Mouse (Mus musculus) layer of hippocampus, adult 11-12 months (tissue): Measurements from ENCODE around the gene Arnt2.

ENCODE experiments used
- DNase-seq: peaks from one replicate; pipeline ENCODE4 v3.0.0; 2022; ENCODE audit warnings: low spot score

The Arnt2 gene

DNA sequence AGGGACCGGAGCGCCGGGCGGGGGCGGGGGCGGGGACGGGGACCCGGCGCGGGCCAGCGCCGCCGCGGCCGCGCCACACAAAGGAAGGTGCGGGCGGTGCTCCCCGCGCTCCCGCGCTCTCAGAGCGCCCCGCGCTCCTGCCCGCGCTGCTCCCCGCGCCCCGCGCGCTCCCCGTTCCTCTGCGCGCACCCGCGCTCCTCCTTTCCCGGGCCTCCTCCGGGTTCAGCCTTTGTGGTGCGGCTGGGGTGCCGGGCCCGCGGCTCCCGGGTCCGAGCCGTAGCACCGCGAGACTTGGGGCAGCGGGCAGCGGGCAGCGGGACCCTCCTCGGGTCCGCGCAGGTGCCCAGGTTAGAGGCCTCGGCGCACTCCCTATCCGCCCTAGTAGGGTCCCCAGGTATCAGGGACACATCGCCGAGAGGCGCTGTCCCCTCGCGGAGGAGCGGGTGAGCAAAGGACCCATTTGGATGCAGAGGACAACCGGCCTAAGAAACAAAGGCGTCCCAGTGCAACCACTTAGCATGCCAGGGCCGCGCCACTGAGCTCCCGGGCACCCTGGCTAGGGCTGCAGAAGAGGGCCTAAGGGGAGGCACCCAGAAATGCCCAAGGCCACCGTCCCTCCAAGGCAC, at the start of gene Arnt2:
Arnt2 (minus strand) TSS at position 281 of the 626 bp plus-strand sequence.
- peak; percentile 76 for DNase-seq

DNA sequence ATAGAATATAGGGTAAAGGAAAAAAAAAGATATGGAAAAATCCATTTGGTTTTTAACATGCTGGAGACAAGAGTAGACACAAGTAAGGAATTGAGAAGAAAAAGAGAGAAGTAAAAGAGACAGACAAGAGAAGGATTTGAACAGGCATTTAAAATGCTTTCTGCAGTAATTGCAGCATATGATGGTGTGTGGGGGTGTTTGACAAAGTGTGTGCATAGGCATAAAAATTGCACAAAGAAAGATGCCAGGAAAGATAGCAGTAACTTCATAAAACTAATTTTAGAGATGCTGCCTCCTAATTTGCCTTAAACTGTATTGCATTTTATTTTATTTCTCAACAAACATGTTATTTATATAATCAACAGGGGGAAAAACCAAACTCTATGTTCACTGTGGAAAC, 41.7 kb upstream of the Arnt2 start:
- DNase-seq: no peak

- DNase-seq: peak; percentile 83
Measured at GRCm38 (mm10) chr7:84449066-84449465, 39.1 kb upstream of the Arnt2 start.

DNA sequence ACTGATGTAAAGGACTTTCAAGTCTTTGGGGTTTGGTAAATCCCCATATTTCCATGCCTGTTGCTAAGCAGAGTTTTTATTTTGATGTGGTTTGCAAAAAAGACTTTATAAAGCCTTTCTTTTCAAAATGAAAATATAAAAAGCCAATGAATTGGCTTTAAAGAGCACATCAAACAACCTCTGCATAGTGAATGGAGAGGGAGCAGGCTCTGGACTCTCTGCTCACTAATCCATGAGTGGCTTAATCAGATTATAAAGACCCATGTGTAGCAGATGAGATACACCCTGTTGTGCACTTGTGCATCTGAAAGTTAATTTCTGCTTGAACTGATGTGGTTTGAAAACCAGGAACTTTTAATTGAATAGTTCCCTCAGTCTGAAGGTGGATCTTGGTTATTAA, 38.5 kb upstream of the Arnt2 start:
- DNase-seq: no peak

DNA sequence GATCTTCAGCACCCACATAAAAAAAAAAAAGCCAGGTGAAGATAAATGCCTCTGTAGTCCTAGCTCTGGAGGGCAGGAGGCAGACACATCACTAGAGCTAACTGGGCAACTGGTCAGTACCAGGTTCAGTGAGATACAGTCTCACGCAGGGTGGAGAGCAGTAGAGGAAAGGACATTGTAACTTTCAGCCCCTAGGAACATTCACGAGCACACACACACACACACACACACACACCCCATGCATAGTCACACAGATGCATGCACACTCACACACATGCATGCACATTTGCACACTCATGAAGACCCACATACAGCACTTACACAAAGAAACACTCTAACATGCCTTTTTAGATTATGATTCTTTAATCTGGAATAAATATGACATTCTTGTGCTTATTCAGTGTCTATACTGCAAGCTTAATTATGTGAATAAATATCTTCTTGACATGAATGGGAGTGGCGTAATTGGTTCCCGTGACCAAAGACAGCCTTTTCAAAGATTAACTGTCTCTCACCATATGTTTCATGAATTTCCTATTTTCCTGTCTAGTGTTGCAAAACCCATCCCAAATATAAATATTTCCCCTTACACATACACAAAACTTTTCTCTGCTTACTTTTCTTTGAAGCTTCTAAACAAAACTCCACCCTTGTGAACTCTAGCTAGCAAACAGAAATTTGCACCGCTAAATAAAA, 37.9 kb upstream of the Arnt2 start:
- no peak for DNase-seq

GRCm38 (mm10) chr7:84447060-84447459, 37.1 kb upstream of the Arnt2 start:
- peak; percentile 60 for DNase-seq

DNA sequence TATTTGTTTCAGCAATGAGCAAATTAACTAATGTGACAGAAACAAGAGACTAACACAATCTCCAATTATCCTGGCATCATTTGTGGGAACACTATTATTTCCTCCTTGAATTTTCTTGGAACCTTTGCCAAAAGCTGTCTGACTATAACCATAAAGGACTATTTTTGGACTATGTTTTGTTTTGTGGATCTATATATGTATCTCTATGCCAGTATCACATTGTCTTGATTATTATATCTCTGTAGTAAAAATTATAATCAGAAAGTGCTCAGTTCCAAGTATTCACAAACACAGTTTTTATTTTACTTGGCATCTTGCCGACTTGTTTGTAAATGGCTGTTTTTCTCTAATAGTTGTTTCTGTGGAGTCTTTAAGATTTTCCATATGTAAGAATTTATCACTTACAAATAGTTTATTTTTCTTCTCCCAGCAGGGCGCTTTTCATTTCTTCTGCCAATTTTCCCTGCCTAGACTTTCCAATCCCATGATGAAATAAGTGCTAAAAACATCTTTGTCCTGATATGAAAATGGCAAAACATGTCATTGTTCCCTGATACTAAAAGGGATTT, 32.5 kb upstream of the Arnt2 start:
- no peak for DNase-seq

DNA sequence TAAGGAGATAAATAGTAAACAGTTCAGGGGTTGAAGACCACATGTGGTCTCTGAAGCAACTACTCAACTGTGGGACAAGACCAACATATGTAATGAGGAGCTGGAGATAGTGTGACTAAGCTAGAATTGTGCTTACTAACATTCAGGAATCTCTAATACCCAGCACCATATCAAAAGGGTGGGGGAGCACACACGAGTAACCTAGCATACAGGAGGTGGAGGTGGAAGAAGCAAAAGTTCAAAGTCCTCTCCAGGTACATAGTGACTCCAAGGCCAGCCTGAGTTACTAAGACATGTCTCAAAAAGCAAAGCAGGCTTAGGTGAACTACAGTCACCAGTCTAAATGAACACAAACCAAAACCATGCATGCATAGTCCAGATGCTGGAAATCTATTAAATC, 29.6 kb upstream of the Arnt2 start:
- DNase-seq: no peak

- DNase-seq: no peak
Measured at GRCm38 (mm10) chr7:84434901-84435300, 24.9 kb upstream of the Arnt2 start.

- no peak for DNase-seq
Measured at GRCm38 (mm10) chr7:84432151-84432550, 22.2 kb upstream of the Arnt2 start.

- no peak for DNase-seq
Measured at GRCm38 (mm10) chr7:84427221-84427620, 17.2 kb upstream of the Arnt2 start.

DNA sequence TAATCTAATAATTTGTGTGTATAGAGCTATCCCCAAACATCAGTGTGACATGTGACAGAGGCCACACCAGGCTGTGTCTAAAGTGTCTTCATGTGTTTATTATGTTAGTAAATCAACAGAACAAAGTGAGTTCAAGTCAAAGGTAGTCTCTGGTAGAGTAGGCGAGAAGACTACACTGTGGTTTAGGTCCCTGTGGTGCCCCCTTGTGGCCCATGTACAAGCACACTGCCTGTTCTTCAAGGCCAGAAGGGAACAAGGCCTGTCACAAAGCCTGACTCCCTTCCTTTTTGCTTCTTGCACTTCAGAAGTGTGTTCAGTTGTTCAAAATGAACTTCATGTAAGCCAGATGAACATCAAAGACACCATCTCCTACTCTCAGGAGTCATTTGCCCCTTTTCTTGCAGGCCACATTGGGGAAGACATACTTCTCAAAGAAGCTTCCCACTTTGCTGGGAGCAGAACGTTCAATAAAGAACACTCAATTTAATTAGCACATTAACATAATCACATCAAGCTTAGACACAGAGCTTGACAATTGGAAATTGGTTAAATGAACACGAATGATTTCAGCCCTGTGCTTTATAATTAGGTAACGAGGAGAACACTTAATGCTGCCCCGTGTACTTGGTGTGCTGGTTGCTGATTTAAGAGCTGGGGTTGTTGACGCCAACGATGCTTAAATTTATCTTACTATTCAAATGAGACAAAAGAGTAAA, 14.9 kb upstream of the Arnt2 start:
- peak; percentile 73 for DNase-seq

GRCm38 (mm10) chr7:84421753-84422152, 11.8 kb upstream of the Arnt2 start:
- no peak for DNase-seq

GRCm38 (mm10) chr7:84421291-84421665, 11.3 kb upstream of the Arnt2 start:
- DNase-seq: no peak

- DNase-seq: peak; percentile 49
Measured at GRCm38 (mm10) chr7:84420581-84421290, 10.8 kb upstream of the Arnt2 start.

DNA sequence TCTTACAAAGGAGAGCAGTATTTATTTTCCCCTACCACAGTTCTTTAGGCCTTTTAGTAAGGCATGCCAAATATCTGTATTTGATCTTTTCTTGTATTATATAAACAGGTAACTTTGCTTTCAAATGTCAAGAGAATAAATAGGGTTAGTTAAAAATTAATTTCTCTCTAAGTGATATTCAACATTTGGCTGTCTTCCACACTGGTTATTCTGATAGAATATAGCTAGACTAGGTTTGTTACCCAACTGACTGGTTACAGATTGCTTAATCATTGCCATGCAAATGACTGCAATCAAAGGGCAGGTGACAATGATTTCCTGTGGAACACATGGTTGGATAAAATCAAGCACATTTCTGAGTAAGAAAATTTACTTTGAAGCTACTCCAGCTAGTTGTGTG, 7.5 kb upstream of the Arnt2 start:
- DNase-seq: no peak

DNA sequence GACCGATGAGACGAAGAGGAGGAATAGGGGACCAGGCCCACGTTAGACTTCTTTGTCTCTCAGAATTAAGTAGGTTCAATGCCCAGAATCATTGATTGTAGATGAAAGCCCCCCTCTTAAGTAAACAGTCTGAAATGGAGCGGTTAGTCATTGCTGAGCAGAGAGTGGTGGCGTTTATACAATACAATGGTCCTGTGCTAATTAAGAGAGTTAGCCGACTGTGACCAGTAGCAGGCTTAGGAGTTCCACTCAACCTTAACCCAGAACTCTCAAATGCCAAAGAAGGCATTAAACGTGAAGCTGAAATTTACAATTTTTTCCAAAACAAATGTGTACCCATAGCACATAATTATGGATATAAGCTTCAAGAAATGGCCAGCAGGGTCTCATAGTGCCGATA, 2.6 kb upstream of the Arnt2 start:
- no peak for DNase-seq

DNA sequence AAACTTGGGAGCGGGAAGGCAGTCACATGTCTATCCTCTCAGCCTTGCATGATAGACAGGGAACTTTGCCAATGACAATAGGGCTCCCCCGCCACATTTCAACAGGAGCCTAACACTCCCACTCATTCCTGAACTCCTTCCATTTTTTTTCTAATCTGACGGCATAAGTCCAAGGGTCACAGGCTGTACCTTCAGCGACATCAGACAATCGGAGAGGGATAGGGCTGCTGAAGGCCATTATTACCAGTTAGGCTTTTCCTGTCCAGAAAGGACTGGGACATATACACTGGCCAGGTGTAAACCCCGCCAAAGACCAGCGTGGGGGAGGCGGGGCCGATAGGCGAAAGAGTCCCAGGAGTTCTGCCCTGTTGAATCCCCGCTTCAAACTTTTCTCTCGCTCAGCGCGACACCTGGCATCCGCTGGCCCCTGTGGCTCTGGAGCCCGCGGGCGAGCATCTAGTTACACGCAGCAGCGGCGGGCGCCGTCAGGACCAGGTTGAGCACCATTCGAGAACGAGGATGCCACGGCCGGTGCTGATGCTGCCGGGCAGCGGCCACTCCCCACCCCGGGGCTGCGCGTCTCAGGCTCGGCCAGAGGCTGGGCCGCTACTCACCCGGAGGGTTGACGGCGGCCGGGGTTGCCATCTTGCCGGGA, 608 bp downstream of the Arnt2 start:
- peak; percentile 54 for DNase-seq

DNA sequence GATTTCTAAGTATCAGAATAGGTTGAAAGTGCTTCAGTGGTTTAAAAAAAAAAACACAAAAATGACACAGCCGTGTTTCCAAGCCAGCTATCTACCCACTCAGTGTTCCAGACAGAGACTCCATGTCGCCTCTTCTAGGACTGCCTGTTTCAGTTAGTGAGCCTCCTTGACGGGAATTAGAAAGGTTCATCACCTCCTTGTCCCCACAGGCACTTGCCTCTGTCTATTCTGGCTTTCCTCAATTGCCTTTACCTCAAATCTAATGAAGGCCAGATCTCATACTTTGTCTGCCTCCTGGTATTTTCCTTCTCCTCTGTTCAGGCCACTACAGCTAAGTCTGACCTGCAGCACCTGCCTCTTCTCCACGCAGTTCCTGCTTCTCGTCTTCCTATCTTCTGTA, 1.7 kb downstream of the Arnt2 start:
- DNase-seq: no peak

GRCm38 (mm10) chr7:84403371-84403770, 6.6 kb downstream of the Arnt2 start:
- no peak for DNase-seq

DNA sequence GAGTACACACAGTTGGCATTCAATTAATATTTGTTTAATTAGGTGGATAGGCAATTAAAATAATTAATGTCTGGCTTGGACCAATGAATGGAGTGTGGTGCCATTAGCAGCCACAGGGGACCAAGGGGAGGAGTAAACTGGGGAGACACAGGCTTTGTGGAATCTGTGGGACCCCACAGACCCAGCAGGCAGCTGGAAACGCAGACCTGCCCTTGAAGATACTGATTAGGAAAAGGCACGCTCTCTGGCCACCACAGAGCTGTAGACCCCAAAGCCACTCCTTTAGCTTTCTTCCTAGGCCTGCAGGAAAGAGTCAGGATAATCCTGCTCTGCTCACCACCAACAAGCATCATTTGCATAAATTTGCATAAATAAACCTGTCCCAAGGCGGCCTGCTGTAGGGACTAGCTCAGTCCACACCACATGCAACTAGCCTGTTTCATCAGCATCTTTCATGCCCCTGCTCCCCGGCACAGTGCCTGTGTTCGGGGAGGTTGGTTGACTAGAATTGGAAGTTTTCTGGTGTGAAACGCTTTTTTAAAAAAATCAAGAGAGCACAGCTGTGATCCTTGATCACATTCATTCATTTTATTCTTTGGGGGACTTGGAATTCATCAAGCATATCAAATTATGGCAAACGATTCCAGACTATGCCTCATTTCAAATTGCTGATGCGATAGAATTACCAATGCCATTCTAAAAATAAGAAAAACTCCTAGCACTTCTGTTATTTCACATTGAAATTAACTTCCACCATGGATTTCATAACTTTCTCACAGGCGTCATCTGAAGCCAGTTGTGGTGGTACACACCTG, 8.1 kb downstream of the Arnt2 start:
- no peak for DNase-seq
